Mouse (Mus musculus) megakaryocyte, embryonic 14.5 days (primary cell): Measurements from ENCODE around the gene Fam155a. TPM values are rescaled to one million over a fixed set of nuclear protein-coding genes. Genes with fewer than 3 reads are reported as not detected.
"Not testable (repeated sequence)": the region's sequence is repeated elsewhere in the genome, so short reads cannot be mapped to it uniquely, and the experiment has no call there.

Experiments
- H3K27me3 ChIP-seq: replicated peaks from 2 replicates; pipeline ENCODE3; 2012; ENCODE audit warnings: inconsistent platforms
- H3K36me3 ChIP-seq: replicated peaks from 2 replicates; pipeline ENCODE3; 2012; ENCODE audit warnings: low read length, inconsistent platforms, mixed read lengths
- H3K4me1 ChIP-seq: 2 replicates; pipeline ENCODE4 v1.6.1; 2012; ENCODE audit warnings: inconsistent platforms
- H3K4me3 ChIP-seq: replicated peaks from 2 replicates; pipeline ENCODE3; 2012; ENCODE audit warnings: moderate library complexity, mild to moderate bottlenecking, inconsistent platforms
- H3K9me3 ChIP-seq: 2 replicates; pipeline ENCODE4 v1.6.1; 2012; ENCODE audit warnings: inconsistent platforms
- FLI1 ChIP-seq: IDR thresholded peaks from 2 replicates; pipeline ENCODE4 v1.6.1; 2012; ENCODE audit warnings: low read length, inconsistent platforms, mixed read lengths
- GATA1 ChIP-seq: IDR thresholded peaks from 3 replicates; pipeline ENCODE4 v1.6.1; 2012; ENCODE audit warnings: mixed read lengths, low read length, inconsistent platforms, borderline replicate concordance
- polyA plus RNA-seq: library from polyadenylated mRNA; stranded (reverse); fragments of >175 nt; gene quantifications from 2 replicates; pipeline ENCODE4 v1.2.3, GENCODE M21; 2012; ENCODE audit warnings: low replicate concordance; ENCODE audit not compliant: insufficient read depth

Gene Fam155a
- polyA plus RNA-seq, 1 experiment, result 0.10 TPM

DNA sequence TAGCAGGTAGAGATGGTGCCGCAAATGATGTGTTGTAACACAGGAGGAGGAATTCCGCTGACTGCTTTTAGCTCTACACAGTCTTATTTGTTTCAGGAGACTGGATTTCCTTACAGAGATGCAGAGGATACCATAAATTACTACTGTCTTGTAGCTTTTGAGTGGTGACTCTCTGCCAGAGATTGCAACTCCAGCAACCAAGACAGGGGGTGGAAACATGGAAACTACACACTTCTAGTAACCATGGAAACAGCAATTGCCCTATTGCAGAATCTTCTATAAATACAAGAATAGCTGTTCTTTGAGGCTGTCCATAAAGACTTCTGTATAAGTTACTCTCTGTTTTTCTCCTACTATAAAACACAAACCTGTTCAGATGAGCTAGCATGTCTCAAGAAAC, 76.2 kb downstream of the Fam155a start:
- Histone ChIP-seq H3K9me3 (peaks cover 2% of the 10 kb centered on the region; the same call in 1 of the 2 replicates), H3K4me1 (no peaks in the 10 kb centered on the region), H3K36me3 (no peaks in the 10 kb centered on the region), H3K27me3 (no peaks in the 10 kb centered on the region), H3K4me3 (no peak overlapping the region)
- TF ChIP-seq FLI1, result no peak
- no peak for TF ChIP-seq GATA1

- no peak overlapping the region for H3K4me3 ChIP-seq
- H3K9me3 ChIP-seq, result peaks cover 5% of the 10 kb centered on the region; the same call in 1 of the 2 replicates
- H3K4me1 ChIP-seq, result no peaks in the 10 kb centered on the region
- TF ChIP-seq GATA1 (no peak), FLI1 (no peak)
- no peaks in the 10 kb centered on the region for H3K36me3 ChIP-seq
- H3K27me3 ChIP-seq, result no peaks in the 10 kb centered on the region
These were observed 78.6 kb downstream of the Fam155a start for GRCm38 (mm10) chr8:9692370-9692769.

DNA sequence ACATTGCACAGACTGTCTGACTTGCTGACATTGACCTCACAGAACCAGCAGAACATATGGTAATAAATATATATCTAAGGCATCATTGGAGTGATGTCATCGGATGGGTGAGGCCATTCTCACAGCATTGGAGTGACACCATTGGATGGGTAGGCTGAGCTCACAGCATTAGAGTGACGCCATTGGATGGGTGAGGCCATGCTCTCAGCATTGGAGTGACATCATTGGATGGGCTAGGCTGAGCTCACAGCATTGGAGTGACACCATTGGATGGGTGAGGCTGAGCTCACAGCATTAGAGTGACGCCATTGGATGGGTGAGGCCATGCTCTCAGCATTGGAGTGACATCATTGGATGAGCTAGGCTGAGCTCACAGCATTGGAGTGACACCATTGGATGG, 110.9 kb downstream of the Fam155a start:
- H3K9me3 ChIP-seq, H3K4me3 ChIP-seq, H3K36me3 ChIP-seq, H3K27me3 ChIP-seq, H3K4me1 ChIP-seq: not testable (repeated sequence)

DNA sequence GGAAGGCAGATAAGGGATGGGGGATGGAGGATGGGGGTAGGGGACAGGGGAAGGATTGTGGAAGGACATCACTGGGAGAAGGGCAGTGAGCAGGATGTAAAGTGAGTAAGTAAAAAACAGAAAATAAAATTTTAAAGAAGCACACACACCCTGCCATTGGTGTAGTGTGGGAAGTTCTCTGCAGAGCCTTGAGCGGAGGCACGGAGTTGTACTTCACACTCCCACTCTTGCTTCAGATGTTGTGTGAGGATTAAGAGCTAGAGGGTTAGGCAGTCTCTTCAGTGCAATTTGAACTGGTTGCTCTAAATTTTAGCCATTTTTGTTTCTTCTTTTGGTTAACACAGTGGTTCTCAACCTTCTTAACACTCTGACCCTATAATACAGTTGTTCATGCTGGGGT, 114.1 kb downstream of the Fam155a start:
- no peaks in the 10 kb centered on the region for H3K4me1 ChIP-seq

DNA sequence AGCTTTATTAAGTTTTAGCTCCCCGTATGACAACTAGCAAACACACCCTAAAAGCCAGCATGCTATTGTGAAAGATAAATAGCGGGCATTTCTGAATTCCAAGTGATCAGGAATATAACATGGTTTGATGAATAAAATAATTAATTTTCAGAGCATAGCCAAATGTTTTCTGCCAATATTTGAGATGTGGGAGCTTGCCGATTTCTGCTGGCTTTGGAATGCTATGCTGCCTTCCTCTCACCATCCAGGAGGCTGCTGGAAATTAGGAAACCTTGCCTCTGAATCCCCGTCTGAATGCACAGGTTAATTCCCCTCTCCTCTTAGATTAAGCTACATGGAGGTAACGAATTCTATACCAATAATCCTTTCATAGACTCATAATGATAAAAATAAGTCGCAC, 116.1 kb downstream of the Fam155a start:
- no peaks in the 10 kb centered on the region for H3K9me3 ChIP-seq
- H3K36me3 ChIP-seq, result no peaks in the 10 kb centered on the region
- H3K4me1 ChIP-seq, result no peaks in the 10 kb centered on the region
- H3K4me3 ChIP-seq, result no peak overlapping the region
- H3K27me3 ChIP-seq, result no peaks in the 10 kb centered on the region
- TF ChIP-seq GATA1 (no peak), FLI1 (no peak)

More for the DNA sequence above, 114.1 kb downstream of the Fam155a start:
- H3K4me3 ChIP-seq, result no peak overlapping the region
- H3K36me3 ChIP-seq, result no peaks in the 10 kb centered on the region
- H3K27me3 ChIP-seq, result no peaks in the 10 kb centered on the region
- TF ChIP-seq GATA1 (no peak), FLI1 (no peak)
- H3K9me3 ChIP-seq, result peaks cover 4% of the 10 kb centered on the region; the same call in 1 of the 2 replicates

DNA sequence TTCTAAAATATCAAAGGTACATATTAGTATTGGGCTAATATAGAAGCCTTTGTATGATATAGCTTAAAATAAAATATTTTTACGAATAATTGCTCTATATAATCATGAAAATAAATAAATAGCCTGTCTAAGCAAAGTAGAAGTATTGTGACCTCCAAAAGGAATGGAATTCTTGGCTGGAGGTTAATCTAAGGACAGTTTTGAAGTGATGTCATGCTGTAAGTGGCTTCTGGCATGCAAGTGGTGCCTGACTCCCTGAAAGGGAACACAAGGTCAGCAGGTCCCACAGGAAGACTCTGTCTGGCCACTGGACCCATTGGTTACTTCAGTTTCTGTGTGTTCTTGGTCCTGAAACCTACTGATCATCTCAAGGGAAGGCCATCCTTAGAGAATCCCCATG, 117.3 kb downstream of the Fam155a start:
- TF ChIP-seq GATA1 (no peak), FLI1 (no peak)
- Histone ChIP-seq H3K4me1 (no peaks in the 10 kb centered on the region), H3K27me3 (no peaks in the 10 kb centered on the region), H3K9me3 (no peaks in the 10 kb centered on the region), H3K4me3 (no peak overlapping the region), H3K36me3 (no peaks in the 10 kb centered on the region)

- H3K27me3 ChIP-seq, result no peaks in the 10 kb centered on the region
- H3K9me3 ChIP-seq, result no peaks in the 10 kb centered on the region
- no peak for TF ChIP-seq FLI1
- TF ChIP-seq GATA1, result no peak
- no peaks in the 10 kb centered on the region for H3K36me3 ChIP-seq
- no peaks in the 10 kb centered on the region for H3K4me1 ChIP-seq
- H3K4me3 ChIP-seq, result no peak overlapping the region
These were observed 132.8 kb downstream of the Fam155a start for GRCm38 (mm10) chr8:9638162-9638561.

GRCm38 (mm10) chr8:9635240-9635639, 135.7 kb downstream of the Fam155a start:
- H3K4me3 ChIP-seq, result no peak overlapping the region
- no peaks in the 10 kb centered on the region for H3K36me3 ChIP-seq
- H3K9me3 ChIP-seq, result no peaks in the 10 kb centered on the region

GRCm38 (mm10) chr8:9607086-9607701, 163.8 kb downstream of the Fam155a start:
- TF ChIP-seq FLI1 (no peak), GATA1 (no peak)
- Histone ChIP-seq H3K9me3 (peaks cover 14% of the 10 kb centered on the region; the same call in 1 of the 2 replicates), H3K27me3 (no peaks in the 10 kb centered on the region), H3K4me1 (no peaks in the 10 kb centered on the region), H3K36me3 (no peaks in the 10 kb centered on the region), H3K4me3 (no peak overlapping the region)

More at GRCm38 (mm10) chr8:9635240-9635639, 135.7 kb downstream of the Fam155a start:
- no peaks in the 10 kb centered on the region for H3K4me1 ChIP-seq
- TF ChIP-seq GATA1 (no peak), FLI1 (no peak)
- no peaks in the 10 kb centered on the region for H3K27me3 ChIP-seq

DNA sequence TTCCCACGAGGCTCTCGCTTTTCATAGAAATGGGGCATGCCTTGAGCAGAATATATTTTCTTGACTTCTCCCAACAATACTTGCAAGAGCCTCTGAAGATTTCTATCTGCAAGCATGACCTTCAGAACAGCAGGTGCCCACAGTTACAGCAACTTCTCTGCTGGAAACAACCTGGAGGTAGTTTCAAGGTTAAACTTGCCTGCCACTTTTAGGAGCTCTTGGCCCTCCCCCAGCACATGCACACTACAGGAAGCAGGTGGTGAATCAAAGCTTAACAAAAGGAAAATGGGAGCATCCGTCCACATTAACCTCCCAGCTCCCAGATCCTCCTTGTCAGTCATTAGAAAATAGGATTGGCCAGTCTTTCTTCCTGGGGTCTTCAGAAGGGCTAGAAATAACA, 175.0 kb downstream of the Fam155a start:
- TF ChIP-seq FLI1, result no peak
- TF ChIP-seq GATA1, result no peak
- Histone ChIP-seq H3K27me3 (no peaks in the 10 kb centered on the region), H3K4me1 (no peaks in the 10 kb centered on the region), H3K9me3 (0 out of 2 replicates have a peak, but pooled peaks cover 3% of the 10 kb centered on the region), H3K36me3 (no peaks in the 10 kb centered on the region), H3K4me3 (no peak overlapping the region)

DNA sequence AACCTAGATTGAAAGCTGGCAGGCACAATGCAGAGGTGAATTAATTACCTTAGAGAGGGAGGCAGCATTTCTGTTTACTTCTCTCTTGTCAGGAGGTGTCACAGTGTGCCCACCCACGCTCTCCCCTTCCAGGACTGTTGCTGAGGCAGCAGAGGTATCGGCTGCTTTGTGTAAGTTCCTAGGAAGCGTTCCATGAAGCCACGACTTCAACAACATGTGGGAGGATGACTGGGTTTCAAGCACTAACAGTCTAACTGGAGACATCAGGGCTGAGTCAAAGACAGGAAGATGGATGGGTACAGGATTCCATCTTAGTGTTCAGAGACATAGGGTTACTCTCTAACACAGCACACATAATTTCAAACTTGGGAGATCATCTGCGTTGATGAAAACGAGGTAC, 189.1 kb downstream of the Fam155a start:
- no peaks in the 10 kb centered on the region for H3K27me3 ChIP-seq
- H3K4me3 ChIP-seq, result no peak overlapping the region

More for the DNA sequence above, 189.1 kb downstream of the Fam155a start:
- Histone ChIP-seq H3K4me1 (no peaks in the 10 kb centered on the region), H3K9me3 (no peaks in the 10 kb centered on the region), H3K36me3 (no peaks in the 10 kb centered on the region)
- TF ChIP-seq FLI1 (no peak), GATA1 (no peak)
